Mouse (Mus musculus): ENCODE results near the gene Pphln1.

Pphln1 gene

GRCm38 (mm10) chr15:93433811-93434210 is 35.7 kb downstream of the Pphln1 start:
- in situ Hi-C loops (cut with MboI, MseI): no loop called here

- in situ Hi-C loops (cut with MboI, MseI): loop anchor here (5.0 kb wide), 1 partner anchor 59 kb away; no protein-coding TSS in a partner anchor
Measured at GRCm38 (mm10) chr15:93435998-93436397, 37.8 kb downstream of the Pphln1 start.

- in situ Hi-C loops (cut with MboI, MseI): loop anchor here (5.0 kb wide), 1 partner anchor 61 kb away; no protein-coding TSS in a partner anchor
Measured at GRCm38 (mm10) chr15:93438663-93439062, 40.5 kb downstream of the Pphln1 start.

GRCm38 (mm10) chr15:93442271-93442670 is 44.1 kb downstream of the Pphln1 start:
- in situ Hi-C loops (cut with MboI, MseI): no loop called here

- in situ Hi-C loops (cut with MboI, MseI): no loop called here
Measured at GRCm38 (mm10) chr15:93443676-93444075, 45.5 kb downstream of the Pphln1 start.

GRCm38 (mm10) chr15:93448862-93449261 is 50.7 kb downstream of the Pphln1 start:
- in situ Hi-C loops (cut with MboI, MseI): no loop called here

GRCm38 (mm10) chr15:93453296-93453695 is 55.1 kb downstream of the Pphln1 start:
- in situ Hi-C loops (cut with MboI, MseI): loop anchor here (25.0 kb wide), 1 partner anchor 1059 kb away; no protein-coding TSS in a partner anchor

GRCm38 (mm10) chr15:93456005-93456404 is 57.9 kb downstream of the Pphln1 start:
- in situ Hi-C loops (cut with MboI, MseI): loop anchor here (25.0 kb wide), 1 partner anchor 1056 kb away; no protein-coding TSS in a partner anchor

GRCm38 (mm10) chr15:93459422-93459821 is 61.3 kb downstream of the Pphln1 start:
- in situ Hi-C loops (cut with MboI, MseI): loop anchor here (25.0 kb wide), 1 partner anchor 1053 kb away; no protein-coding TSS in a partner anchor

- in situ Hi-C loops (cut with MboI, MseI): loop anchor here (25.0 kb wide), 1 partner anchor 1051 kb away; no protein-coding TSS in a partner anchor
Measured at GRCm38 (mm10) chr15:93461066-93461465, 62.9 kb downstream of the Pphln1 start.

- in situ Hi-C loops (cut with MboI, MseI): loop anchor here (25.0 kb wide), 1 partner anchor 1041 kb away; no protein-coding TSS in a partner anchor
Measured at GRCm38 (mm10) chr15:93471651-93472050, 73.5 kb downstream of the Pphln1 start.

- in situ Hi-C loops (cut with MboI, MseI): loop anchor here (25.0 kb wide), 1 partner anchor 1040 kb away; no protein-coding TSS in a partner anchor
Measured at GRCm38 (mm10) chr15:93472089-93472488, 73.9 kb downstream of the Pphln1 start.

- in situ Hi-C loops (cut with MboI, MseI): loop anchor here (25.0 kb wide), 1 partner anchor 1038 kb away; no protein-coding TSS in a partner anchor
Measured at GRCm38 (mm10) chr15:93474277-93474676, 76.1 kb downstream of the Pphln1 start.

- in situ Hi-C loops (cut with MboI, MseI): no loop called here
Measured at GRCm38 (mm10) chr15:93475688-93476087, 77.5 kb downstream of the Pphln1 start.

- in situ Hi-C loops (cut with MboI, MseI): no loop called here
Measured at GRCm38 (mm10) chr15:93477729-93478128, 79.6 kb downstream of the Pphln1 start.

- in situ Hi-C loops (cut with MboI, MseI): no loop called here
Measured at GRCm38 (mm10) chr15:93478676-93479075, 80.5 kb downstream of the Pphln1 start.

GRCm38 (mm10) chr15:93479445-93479844 is 81.3 kb downstream of the Pphln1 start:
- in situ Hi-C loops (cut with MboI, MseI): no loop called here

- in situ Hi-C loops (cut with MboI, MseI): no loop called here
Measured at GRCm38 (mm10) chr15:93481112-93481511, 83.0 kb downstream of the Pphln1 start.

- in situ Hi-C loops (cut with MboI, MseI): no loop called here
Measured at GRCm38 (mm10) chr15:93484261-93484710, 86.1 kb downstream of the Pphln1 start.

- in situ Hi-C loops (cut with MboI, MseI): no loop called here
Measured at GRCm38 (mm10) chr15:93485252-93485651, 87.1 kb downstream of the Pphln1 start.

GRCm38 (mm10) chr15:93486066-93486465 is 87.9 kb downstream of the Pphln1 start:
- in situ Hi-C loops (cut with MboI, MseI): no loop called here

- in situ Hi-C loops (cut with MboI, MseI): no loop called here
Measured at GRCm38 (mm10) chr15:93489597-93489996, 91.4 kb downstream of the Pphln1 start.

GRCm38 (mm10) chr15:93494700-93495099 is 96.5 kb downstream of the Pphln1 start:
- in situ Hi-C loops (cut with MboI, MseI): no loop called here

- in situ Hi-C loops (cut with MboI, MseI): no loop called here
Measured at GRCm38 (mm10) chr15:93499866-93500265, 101.7 kb downstream of the Pphln1 start.
